Mouse (Mus musculus): ENCODE results near the gene Moxd1.

GRCm38 (mm10) chr10:24340551-24341213 lies 117.4 kb downstream of the Moxd1 start:
- TF ChIP-seq CTCF (IDR thresholded peaks at IDR 0.05; ENCODE audit: extremely low read depth, insufficient read depth, insufficient read length, insufficient replicate concordance) (no peak), POLR2A (IDR thresholded peaks at IDR 0.05; ENCODE audit: low read depth, low read length) (no peak)
